Mouse (Mus musculus) neutrophil, adult 5-6 weeks (primary cell): ENCODE measurements around the gene Snx5. TPM values are rescaled to one million over a fixed set of nuclear protein-coding genes. Genes with fewer than 3 reads are reported as not detected.

Experiments
- ATAC-seq: fragments of 151-379, 151-347 bp; 2 replicates; pipeline ENCODE4 v1.8.0; 2017; ENCODE audit warnings: mild to moderate bottlenecking, moderate TSS enrichment; ENCODE audit not compliant: insufficient number of reproducible peaks, poor library complexity, low FRiP score, severe bottlenecking; ENCODE audit errors: extremely low read depth
- total RNA-seq: library from RNA; stranded (forward); fragments of 200-1000 nt; gene quantifications from 2 replicates; pipeline ENCODE4 v1.2.3, GENCODE M21; 2017

The Snx5 gene
- 486 and 515 TPM in 2 replicates for total RNA-seq

GRCm38 (mm10) chr2:144270507-144271420 lies at the start of gene Snx5, which contains the start of gene Mgme1:
TSS of gene Snx5 (minus strand) at chr2:144270906.
TSS of gene Mgme1 (plus strand) at chr2:144270663.
- peak; percentile 79 for ATAC-seq

GRCm38 (mm10) chr2:144311372-144311771 lies 40.7 kb upstream of the Snx5 start:
- ATAC-seq: no peak

- no peak for ATAC-seq
Observed at GRCm38 (mm10) chr2:144310273-144310672, 39.6 kb upstream of the Snx5 start.

GRCm38 (mm10) chr2:144308561-144308960 lies 37.9 kb upstream of the Snx5 start:
- ATAC-seq: no peak

- no peak for ATAC-seq
Observed at GRCm38 (mm10) chr2:144305721-144306294, 35.1 kb upstream of the Snx5 start.

- no peak for ATAC-seq
Observed at GRCm38 (mm10) chr2:144301101-144301500, 30.4 kb upstream of the Snx5 start.

GRCm38 (mm10) chr2:144299749-144300669 lies 29.3 kb upstream of the Snx5 start:
- ATAC-seq: no peak

- no peak for ATAC-seq
Observed at GRCm38 (mm10) chr2:144295145-144295735, 24.5 kb upstream of the Snx5 start.

- ATAC-seq: no peak
Observed at GRCm38 (mm10) chr2:144291600-144292305, 21.0 kb upstream of the Snx5 start.

- ATAC-seq: no peak
Observed at GRCm38 (mm10) chr2:144290321-144290720, 19.6 kb upstream of the Snx5 start.

GRCm38 (mm10) chr2:144281417-144281816 lies 10.7 kb upstream of the Snx5 start:
- ATAC-seq: no peak

GRCm38 (mm10) chr2:144280568-144280967 lies 9.9 kb upstream of the Snx5 start:
- ATAC-seq: no peak

- ATAC-seq: 0 out of 2 replicates have a peak, but pooled peaks have one; percentile 13
Observed at GRCm38 (mm10) chr2:144279742-144280141, 9.0 kb upstream of the Snx5 start.

GRCm38 (mm10) chr2:144276885-144277284 lies 6.2 kb upstream of the Snx5 start:
- ATAC-seq: no peak

- no peak for ATAC-seq
Observed at GRCm38 (mm10) chr2:144274741-144275140, 4.0 kb upstream of the Snx5 start.

GRCm38 (mm10) chr2:144272088-144272487 lies 1.4 kb upstream of the Snx5 start:
- no peak for ATAC-seq

- ATAC-seq: no peak
Observed at GRCm38 (mm10) chr2:144269679-144270475, 829 bp downstream of the Snx5 start.

- no peak for ATAC-seq
Observed at GRCm38 (mm10) chr2:144269306-144269650, 1.4 kb downstream of the Snx5 start.
